Mouse (Mus musculus) layer of hippocampus, postnatal 36 days (tissue): ENCODE data around the gene Ccl28. TPM values are rescaled to one million over a fixed set of nuclear protein-coding genes. Genes with fewer than 3 reads are reported as not detected.
"Not testable (repeated sequence)": the region's sequence is repeated elsewhere in the genome, so short reads cannot be mapped to it uniquely, and the experiment has no call there.

Source experiments
- DNase-seq, 2 experiments: peaks; one replicate each; pipeline ENCODE4 v3.0.0; 2022
- total RNA-seq, 2 experiments: library from RNA; stranded (reverse); gene quantifications; 2 replicates each; pipeline ENCODE4 v1.2.3; 2021

The Ccl28 gene
- total RNA-seq, 2 experiments from 2014 or later: 1.0 to 1.7 TPM

- peak; percentile 27 to 38 for DNase-seq
Observed at GRCm38 (mm10) chr13:119648891-119649698, 25.5 kb downstream of the Ccl28 start.

GRCm38 (mm10) chr13:119649699-119650046 lies 26.1 kb downstream of the Ccl28 start:
- DNase-seq: no peak

GRCm38 (mm10) chr13:119654734-119655133 lies 31.1 kb downstream of the Ccl28 start:
- no peak for DNase-seq

GRCm38 (mm10) chr13:119656246-119656645 lies 32.6 kb downstream of the Ccl28 start:
- DNase-seq: no peak

- no peak for DNase-seq
Observed at GRCm38 (mm10) chr13:119656846-119657416, 33.3 kb downstream of the Ccl28 start.

GRCm38 (mm10) chr13:119661420-119661819 lies 37.8 kb downstream of the Ccl28 start:
- peak in 1 of 2 experiments; percentile 12 for DNase-seq

- no peak for DNase-seq
Observed at GRCm38 (mm10) chr13:119678794-119679193, 55.2 kb downstream of the Ccl28 start.

GRCm38 (mm10) chr13:119679721-119680120 lies 56.1 kb downstream of the Ccl28 start:
- no peak for DNase-seq

- no peak for DNase-seq
Observed at GRCm38 (mm10) chr13:119681161-119681560, 57.5 kb downstream of the Ccl28 start.

GRCm38 (mm10) chr13:119684416-119685177 lies 61.0 kb downstream of the Ccl28 start:
- no peak for DNase-seq

- DNase-seq: no peak
Observed at GRCm38 (mm10) chr13:119689709-119690038, 66.1 kb downstream of the Ccl28 start.

- peak; percentile 99 for DNase-seq
Observed at GRCm38 (mm10) chr13:119690039-119690728, 66.6 kb downstream of the Ccl28 start, which contains the start of gene Hmgcs1. Hmgcs1 (plus strand) TSS chr13:119690379.

- DNase-seq: no peak
Observed at GRCm38 (mm10) chr13:119690876-119691620, 67.4 kb downstream of the Ccl28 start.

- DNase-seq: not testable (repeated sequence)
Observed at GRCm38 (mm10) chr13:119691958-119692357, 68.3 kb downstream of the Ccl28 start.

- no peak for DNase-seq
Observed at GRCm38 (mm10) chr13:119695676-119696075, 72.1 kb downstream of the Ccl28 start.

GRCm38 (mm10) chr13:119696496-119696895 lies 72.9 kb downstream of the Ccl28 start:
- DNase-seq: no peak

GRCm38 (mm10) chr13:119698436-119698835 lies 74.8 kb downstream of the Ccl28 start:
- no peak for DNase-seq

Other genes starting within 250 kb of the Ccl28 start
- 100 to 1,000 TPM; 106 TPM for gene Paip1, start 195.2 kb upstream of the Ccl28 start, total RNA-seq
- gene 4833420G17Rik, start 161.1 kb upstream of the Ccl28 start, total RNA-seq: 10 to 100 TPM; 21.6 to 25.8 TPM
- gene Tmem267, start 135.8 kb upstream of the Ccl28 start, total RNA-seq: 10 to 100 TPM; 27.6 to 32.1 TPM
- gene 3110070M22Rik, start 135.4 kb upstream of the Ccl28 start, total RNA-seq: 1 to 10 TPM; 2.1 to 3.1 TPM
- gene Hmgcs1, start 66.6 kb downstream of the Ccl28 start, total RNA-seq: 100 to 1,000 TPM; 217 to 241 TPM
- gene Nim1k, start 132.1 kb downstream of the Ccl28 start, total RNA-seq: 10 to 100 TPM; 12.6 to 14.5 TPM
- 10 to 100 TPM; 42.5 to 44.9 TPM for gene Zfp131, start 167.1 kb downstream of the Ccl28 start, total RNA-seq
- not detected for gene AF067063, start 206.4 kb downstream of the Ccl28 start, total RNA-seq
- not detected for gene D13Ertd608e, start 212.2 kb downstream of the Ccl28 start, total RNA-seq